Mouse (Mus musculus) embryonic facial prominence, embryonic 14.5 days (tissue): ENCODE measurements around the gene Psmd7. TPM values are rescaled to one million over a fixed set of nuclear protein-coding genes. Genes with fewer than 3 reads are reported as not detected.

Experiments used
- ATAC-seq: fragments of 200-750 bp; cut with Nextera tagmentation; 2 replicates; pipeline ENCODE4 v1.8.0; 2017; ENCODE audit warnings: low read depth, moderate number of reproducible peaks, moderate TSS enrichment
- DNase-seq: peaks from one replicate; pipeline ENCODE4 v3.0.0-alpha.2; 2015; ENCODE audit warnings: low spot score
- H3K27ac ChIP-seq: fragments of 300-500 bp; sonication (generic); replicated peaks from 2 replicates; pipeline ENCODE4 v1.5.1; 2014; ENCODE audit warnings: low read depth, mild to moderate bottlenecking, low read length, moderate library complexity
- H3K27me3 ChIP-seq: fragments of 300-500 bp; sonication (generic); replicated peaks from 2 replicates; pipeline ENCODE4 v1.6.1; 2014; ENCODE audit warnings: low read length; ENCODE audit not compliant: control insufficient read depth, insufficient read depth
- H3K36me3 ChIP-seq: fragments of 300-500 bp; sonication (generic); 2 replicates; pipeline ENCODE4 v1.6.1; 2014; ENCODE audit warnings: low read length, mixed read lengths; ENCODE audit not compliant: control insufficient read depth, insufficient read depth
- H3K4me1 ChIP-seq: fragments of 300-500 bp; sonication (generic); 2 replicates; pipeline ENCODE4 v1.6.1; 2014; ENCODE audit warnings: antibody characterized with exemption, low read length; ENCODE audit not compliant: control insufficient read depth, insufficient read depth
- H3K4me2 ChIP-seq: fragments of 300-500 bp; sonication (generic); 2 replicates; pipeline ENCODE4 v1.6.1; 2014; ENCODE audit warnings: low read depth, mild to moderate bottlenecking, low read length, moderate library complexity, mixed read lengths
- H3K4me3 ChIP-seq: fragments of 300-500 bp; sonication (generic); 2 replicates; pipeline ENCODE4 v1.5.1; 2014; ENCODE audit warnings: low read depth, mild to moderate bottlenecking, low read length
- H3K9ac ChIP-seq: fragments of 300-500 bp; sonication (generic); 2 replicates; pipeline ENCODE4 v1.6.1; 2014; ENCODE audit warnings: low read depth, mild to moderate bottlenecking, low read length, moderate library complexity, mixed read lengths
- H3K9me3 ChIP-seq: fragments of 300-500 bp; sonication (generic); 2 replicates; pipeline ENCODE4 v1.6.1; 2016; ENCODE audit warnings: low read length; ENCODE audit not compliant: control insufficient read depth
- WGBS: fragments of 180-500 bp; shearing (Covaris S2); extraction: QIAGEN DNeasy Blood & Tissue Kit; methylation state at CpG from one replicate; pipeline ENCODE4 v1.1.7; 2014; 5-methylcytosine and 5-hydroxymethylcytosine counted together
- microRNA counts: library from miRNA; unstranded; fragments of <30 nt; microRNA quantifications from one replicate; lab custom pipeline; 2017
- microRNA-seq: library from miRNA; unstranded; fragments of <30 nt; microRNA quantifications from one replicate; pipeline ENCODE4, GENCODE M21; 2016; ENCODE audit warnings: borderline number of aligned reads
- polyA plus RNA-seq: library from polyadenylated mRNA; unstranded; fragments of >200 nt; fragmentation: Nextera tagmentation; extraction: Ambion mirVana; gene quantifications from 2 replicates; pipeline ENCODE4 v1.2.1, GENCODE M21; 2014

Psmd7 gene
- polyA plus RNA-seq, 1 experiment from 2014 or later: 252 TPM

DNA sequence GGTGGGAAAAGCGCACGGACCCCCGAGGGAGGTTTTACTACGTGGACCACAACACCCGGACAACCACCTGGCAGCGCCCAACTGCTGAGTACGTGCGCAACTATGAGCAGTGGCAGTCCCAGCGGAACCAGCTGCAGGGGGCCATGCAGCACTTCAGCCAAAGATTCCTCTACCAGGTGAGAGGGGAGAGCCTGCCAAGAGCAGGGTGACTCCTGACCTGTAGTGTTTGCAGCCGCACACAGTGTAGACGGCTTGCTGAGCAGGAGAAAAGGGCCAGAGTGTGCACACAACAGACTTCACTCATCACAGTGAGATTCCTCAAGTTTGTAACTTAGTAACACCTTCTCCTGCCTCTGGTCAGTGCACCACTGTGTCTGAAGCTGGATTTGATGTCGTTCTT lies 47.6 kb downstream of the Psmd7 start:
- 86% methylated on average over 12 of the region's 12 CpGs for WGBS
- no peak overlapping the region for H3K4me3 ChIP-seq
- no peaks in the 10 kb centered on the region for H3K9me3 ChIP-seq
- ATAC-seq: no peak
- H3K27ac ChIP-seq: peak overlapping the region; percentile 70
- no peak for DNase-seq
- no peak overlapping the region for H3K9ac ChIP-seq
- peaks cover 24% of the 10 kb centered on the region for H3K4me1 ChIP-seq
- peaks cover 3% of the 10 kb centered on the region; the same call in 1 of the 2 replicates for H3K36me3 ChIP-seq
- no peak overlapping the region for H3K4me2 ChIP-seq
- H3K27me3 ChIP-seq: no peaks in the 10 kb centered on the region

GRCm38 (mm10) chr8:107537472-107537871 lies 50.8 kb downstream of the Psmd7 start:
- ATAC-seq: no peak
- no peak overlapping the region for H3K27ac ChIP-seq
- 58% methylated on average over 4 of the region's 4 CpGs for WGBS

More at GRCm38 (mm10) chr8:107537472-107537871, 50.8 kb downstream of the Psmd7 start:
- Histone ChIP-seq H3K27me3 (no peaks in the 10 kb centered on the region), H3K9me3 (no peaks in the 10 kb centered on the region), H3K4me3 (no peak overlapping the region), H3K36me3 (peaks cover 15% of the 10 kb centered on the region; the same call in 1 of the 2 replicates), H3K4me2 (no peak overlapping the region), H3K4me1 (peaks cover 6% of the 10 kb centered on the region; the same call in 1 of the 2 replicates), H3K9ac (no peak overlapping the region)
- no peak for DNase-seq

MicroRNAs within 50 kb of the gene (microRNA counts, 519-probe panel; counts per million panel counts)
- microRNA mmu-miR-140 (lab: Ali Mortazavi, UCI): 4,110 counts per million, percentile 94 among the panel's probes with 10 or more counts

Small RNA genes within 50 kb of the gene (microRNA-seq; reads per million reads assigned to microRNA genes)
- gene Mir140: 43,123 reads per million, percentile 99 among the genes with 10 or more reads in this experiment

Other genes starting within 250 kb of the Psmd7 start
- 17.9 and 19.7 TPM in 2 replicates for gene Nqo1, start 185.3 kb downstream of the Psmd7 start, polyA plus RNA-seq
- gene Nob1, start 163.4 kb downstream of the Psmd7 start, polyA plus RNA-seq: 42.7 and 42.8 TPM in 2 replicates
- gene Wwp2, start 152.1 kb downstream of the Psmd7 start, polyA plus RNA-seq: 77.8 and 112 TPM in 2 replicates